Mouse (Mus musculus): ENCODE data around the gene Tbata. TPM values are rescaled to one million over a fixed set of nuclear protein-coding genes. Genes with fewer than 3 reads are reported as not detected.

Tbata gene
- polyA plus RNA-seq, 1 experiment from 2014 or later: not detected

DNA sequence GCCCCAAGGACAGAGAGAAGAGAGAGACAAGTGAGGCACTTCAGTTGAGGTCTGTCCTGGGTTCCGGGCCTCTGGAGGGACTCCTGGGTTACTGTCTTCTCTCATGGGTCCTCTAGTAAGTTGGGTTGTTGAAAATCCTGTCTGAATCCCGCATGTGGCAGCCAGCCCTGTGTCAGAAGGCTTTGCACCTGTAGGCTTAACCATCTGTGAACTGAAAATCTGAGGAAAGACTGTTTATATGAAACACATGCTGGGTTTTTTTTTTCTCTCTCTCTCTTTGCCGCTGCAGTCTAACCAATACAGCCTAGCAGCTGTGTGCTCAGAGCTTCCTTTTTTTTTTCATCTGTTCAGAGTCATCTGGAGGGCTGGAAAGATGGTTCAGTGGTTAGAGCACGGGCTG, 62.6 kb downstream of the Tbata start:
- no peaks in the 10 kb centered on the region for H3K36me3 ChIP-seq (ENCODE audit: control insufficient read depth, insufficient read depth, low read length)
- H3K27ac ChIP-seq (ENCODE audit: low read depth, low read length): no peak overlapping the region
- H3K4me2 ChIP-seq (ENCODE audit: low read depth): no peak overlapping the region
- WGBS: 73% methylated on average over 4 of the region's 4 CpGs
- ATAC-seq (ENCODE audit: insufficient read depth, low FRiP score, low TSS enrichment): no peak
- no peaks in the 10 kb centered on the region for H3K4me1 ChIP-seq (ENCODE audit: control insufficient read depth, insufficient read depth, low read length)
- no peaks in the 10 kb centered on the region for H3K9me3 ChIP-seq (ENCODE audit: control insufficient read depth, low read length)
- no peak overlapping the region for H3K9ac ChIP-seq (ENCODE audit: low read length)
- H3K27me3 ChIP-seq (ENCODE audit: control insufficient read depth, insufficient read depth, low read length): no peaks in the 10 kb centered on the region
- H3K4me3 ChIP-seq (ENCODE audit: low read depth, low read length): no peak overlapping the region
- no peak for DNase-seq (ENCODE audit: low spot score)

DNA sequence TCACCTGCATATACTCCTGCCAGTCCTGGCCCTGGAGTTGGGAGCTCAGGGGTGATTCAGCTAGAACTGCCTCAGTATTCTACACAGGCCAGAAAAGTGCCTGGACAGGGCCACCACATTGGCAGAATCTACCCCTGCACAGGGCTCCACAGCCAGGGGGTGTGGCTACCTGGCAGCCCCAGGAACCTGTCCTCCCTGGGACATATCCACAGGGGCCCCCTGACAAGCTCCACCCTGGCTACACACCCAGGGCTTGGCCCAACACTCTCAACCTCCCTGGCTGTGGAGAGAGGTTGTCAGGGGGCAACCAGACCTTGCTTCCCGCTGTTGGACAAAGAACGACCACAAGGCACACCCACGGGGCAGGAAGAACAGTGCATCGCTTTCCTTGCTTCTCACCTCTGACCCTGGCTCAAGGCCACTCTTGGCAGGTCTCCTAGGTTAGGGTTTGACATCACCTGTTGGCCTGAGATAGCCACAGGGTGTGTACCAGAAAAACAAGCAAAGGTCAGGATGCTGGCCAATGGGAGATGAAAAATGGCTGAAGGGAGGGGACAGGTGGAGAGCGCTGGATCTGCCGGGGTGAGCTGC, 64.0 kb downstream of the Tbata start:
- Histone ChIP-seq H3K4me3 (ENCODE audit: low read depth, low read length) (no peak overlapping the region), H3K36me3 (ENCODE audit: control insufficient read depth, insufficient read depth, low read length) (no peaks in the 10 kb centered on the region), H3K9ac (ENCODE audit: low read length) (no peak overlapping the region), H3K9me3 (ENCODE audit: control insufficient read depth, low read length) (no peaks in the 10 kb centered on the region), H3K27me3 (ENCODE audit: control insufficient read depth, insufficient read depth, low read length) (no peaks in the 10 kb centered on the region), H3K27ac (ENCODE audit: low read depth, low read length) (no peak overlapping the region), H3K4me1 (ENCODE audit: control insufficient read depth, insufficient read depth, low read length) (no peaks in the 10 kb centered on the region), H3K4me2 (ENCODE audit: low read depth) (no peak overlapping the region)
- WGBS: 91% methylated on average over 6 of the region's 6 CpGs
- ATAC-seq (ENCODE audit: insufficient read depth, low FRiP score, low TSS enrichment) (no peak), DNase-seq (ENCODE audit: low spot score) (no peak)

DNA sequence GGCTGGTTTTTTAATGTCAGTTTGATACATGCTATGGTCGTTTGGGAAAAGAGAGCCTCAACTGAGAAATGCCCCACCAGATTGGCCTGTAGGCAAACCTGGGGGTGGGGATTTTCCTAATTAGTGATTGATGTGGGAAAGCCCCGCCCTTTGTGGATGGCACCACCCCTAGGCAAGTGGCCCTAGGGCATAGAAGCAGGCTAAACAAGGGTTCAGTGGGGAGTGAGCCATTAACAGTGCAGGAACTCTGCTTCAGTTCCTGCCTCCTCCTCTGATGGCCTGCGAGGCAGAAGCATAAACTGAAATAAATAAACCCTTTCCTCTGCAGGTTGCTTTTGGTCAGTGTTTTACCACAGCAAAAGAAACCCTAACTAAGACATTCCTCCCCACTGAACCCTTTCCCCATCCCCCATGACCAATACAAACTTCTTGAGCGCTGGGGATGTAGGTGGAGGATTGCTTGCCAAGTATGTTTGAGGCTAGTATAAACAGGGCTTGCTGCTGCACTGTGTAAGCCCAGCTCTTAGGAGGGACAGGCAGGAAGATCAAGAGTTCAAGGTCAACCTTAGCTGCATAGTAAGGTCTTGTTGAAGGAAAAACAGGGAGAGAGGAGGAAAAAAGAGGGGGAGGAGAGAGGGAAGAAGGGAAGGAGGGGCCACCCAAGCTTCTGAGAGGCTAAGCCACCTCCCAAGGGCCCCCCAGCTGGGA, 65.1 kb downstream of the Tbata start:
- Histone ChIP-seq H3K4me2 (ENCODE audit: low read depth) (no peak overlapping the region), H3K9me3 (ENCODE audit: control insufficient read depth, low read length) (no peaks in the 10 kb centered on the region), H3K4me3 (ENCODE audit: low read depth, low read length) (no peak overlapping the region), H3K4me1 (ENCODE audit: control insufficient read depth, insufficient read depth, low read length) (no peaks in the 10 kb centered on the region), H3K36me3 (ENCODE audit: control insufficient read depth, insufficient read depth, low read length) (no peaks in the 10 kb centered on the region), H3K27me3 (ENCODE audit: control insufficient read depth, insufficient read depth, low read length) (no peaks in the 10 kb centered on the region), H3K27ac (ENCODE audit: low read depth, low read length) (no peak overlapping the region), H3K9ac (ENCODE audit: low read length) (no peak overlapping the region)
- WGBS: 60% methylated on average over 4 of the region's 4 CpGs
- DNase-seq (ENCODE audit: low spot score): no peak
- no peak for ATAC-seq (ENCODE audit: insufficient read depth, low FRiP score, low TSS enrichment)

DNA sequence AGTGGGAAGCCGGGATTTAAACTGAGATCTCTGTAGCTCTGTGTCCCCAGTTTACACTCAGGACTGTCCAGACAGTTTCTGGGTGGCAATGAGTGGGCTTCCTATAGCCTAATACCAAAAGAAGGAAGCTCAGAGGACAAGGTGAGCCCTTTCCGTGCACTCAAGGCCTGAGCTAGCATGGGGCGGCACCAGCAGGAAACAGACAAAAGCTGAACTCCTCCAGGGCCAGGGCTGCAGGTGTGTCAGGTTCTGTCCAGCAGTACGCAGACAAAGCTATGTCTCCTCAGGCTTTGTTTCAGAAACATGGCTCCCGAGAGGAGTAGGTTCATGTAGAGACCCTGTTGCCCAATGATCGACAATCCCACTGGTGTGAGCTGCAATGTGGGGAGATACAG, 65.6 kb downstream of the Tbata start:
- H3K9ac ChIP-seq (ENCODE audit: low read length): no peak overlapping the region
- H3K36me3 ChIP-seq (ENCODE audit: control insufficient read depth, insufficient read depth, low read length): no peaks in the 10 kb centered on the region
- no peak for ATAC-seq (ENCODE audit: insufficient read depth, low FRiP score, low TSS enrichment)
- H3K4me2 ChIP-seq (ENCODE audit: low read depth): no peak overlapping the region
- no peak overlapping the region for H3K27ac ChIP-seq (ENCODE audit: low read depth, low read length)
- H3K4me1 ChIP-seq (ENCODE audit: control insufficient read depth, insufficient read depth, low read length): no peaks in the 10 kb centered on the region
- H3K27me3 ChIP-seq (ENCODE audit: control insufficient read depth, insufficient read depth, low read length): no peaks in the 10 kb centered on the region
- DNase-seq (ENCODE audit: low spot score): no peak
- 80% methylated on average over 6 of the region's 6 CpGs for WGBS
- no peaks in the 10 kb centered on the region for H3K9me3 ChIP-seq (ENCODE audit: control insufficient read depth, low read length)
- H3K4me3 ChIP-seq (ENCODE audit: low read depth, low read length): no peak overlapping the region

Small RNA genes within 50 kb of the gene (microRNA-seq; reads per million reads assigned to microRNA genes)
- gene Gm44308: not detected

Other genes with a start within 250 kb of the Tbata start
- gene Pcbd1, start 82.6 kb upstream of the Tbata start, polyA plus RNA-seq (2014; fragmentation: Nextera tagmentation; extraction: Ambion mirVana): 26.0 and 26.1 TPM in 2 replicates
- gene Sgpl1, start 24.3 kb upstream of the Tbata start, polyA plus RNA-seq (2014; fragmentation: Nextera tagmentation; extraction: Ambion mirVana): 95.9 and 98.0 TPM in 2 replicates
- gene Adamts14, start 101.5 kb downstream of the Tbata start, polyA plus RNA-seq (2014; fragmentation: Nextera tagmentation; extraction: Ambion mirVana): 0.34 and 0.70 TPM in 2 replicates
- gene Prf1, start 125.9 kb downstream of the Tbata start, polyA plus RNA-seq (2014; fragmentation: Nextera tagmentation; extraction: Ambion mirVana): not detected in 2 replicates
- 26.4 and 27.2 TPM in 2 replicates for gene Pald1, start 211.6 kb downstream of the Tbata start, polyA plus RNA-seq (2014; fragmentation: Nextera tagmentation; extraction: Ambion mirVana)
- gene Nodal, start 246.0 kb downstream of the Tbata start, polyA plus RNA-seq (2014; fragmentation: Nextera tagmentation; extraction: Ambion mirVana): not detected in 2 replicates